Mouse (Mus musculus) kidney, adult 2 months (tissue): Measurements from ENCODE around the gene Znrf1. TPM values are rescaled to one million over a fixed set of nuclear protein-coding genes. Genes with fewer than 3 reads are reported as not detected.

ENCODE experiments used
- DNase-seq: peaks from one replicate; pipeline ENCODE4 v3.0.0; 2021
- H3K27ac ChIP-seq: fragments of 200-500 bp; 2 replicates; pipeline ENCODE4 v1.5.1; 2012; ENCODE audit warnings: low read depth, low read length, control low read depth, inconsistent platforms; ENCODE audit not compliant: insufficient read depth
- H3K27me3 ChIP-seq: fragments of 200-500 bp; replicated peaks from 2 replicates; pipeline ENCODE4 v1.6.1; 2012; ENCODE audit warnings: mild to moderate bottlenecking, moderate library complexity, low read length, inconsistent platforms; ENCODE audit not compliant: control insufficient read depth, insufficient read depth
- H3K36me3 ChIP-seq: fragments of 200-500 bp; 2 replicates; pipeline ENCODE4 v1.6.1; 2012; ENCODE audit warnings: mild to moderate bottlenecking, moderate library complexity, low read length, inconsistent platforms; ENCODE audit not compliant: control insufficient read depth, insufficient read depth
- H3K4me1 ChIP-seq: fragments of 200-500 bp; 2 replicates; pipeline ENCODE4 v1.6.1; 2011; ENCODE audit warnings: low read length; ENCODE audit not compliant: control insufficient read depth, insufficient read depth
- H3K4me3 ChIP-seq: fragments of 200-500 bp; 2 replicates; pipeline ENCODE4 v1.5.1; 2011; ENCODE audit warnings: mild to moderate bottlenecking, low read depth, low read length, control low read depth; ENCODE audit not compliant: insufficient read depth
- CTCF ChIP-seq: fragments of 200-500 bp; conservative IDR thresholded peaks from 2 replicates; pipeline ENCODE4 v1.5.1; 2011; ENCODE audit warnings: low read depth, mild to moderate bottlenecking, control low read depth, low read length, moderate library complexity, mixed read lengths; ENCODE audit not compliant: insufficient read depth, insufficient read length
- POLR2A ChIP-seq: fragments of 200-500 bp; IDR thresholded peaks from one replicate; pipeline ENCODE4 v1.6.1; 2011; ENCODE audit warnings: low read depth, low read length, control low read depth
- WGBS: fragments of 180-500 bp; shearing (Covaris S2); methylation state at CpG from one replicate; pipeline ENCODE4 v1.1.7; 2018; 5-methylcytosine and 5-hydroxymethylcytosine counted together
- polyA plus RNA-seq: library from polyadenylated mRNA; depleted of rRNA; stranded (reverse); fragments of >200 nt; gene quantifications from 2 replicates; pipeline ENCODE4 v1.2.3, GENCODE M21; 2012

Gene Znrf1
- polyA plus RNA-seq, 1 experiment: 39.7 TPM

- no peak for DNase-seq
- Histone ChIP-seq H3K27ac (no peak overlapping the region), H3K4me1 (peaks cover 13% of the 10 kb centered on the region; the same call in 1 of the 2 replicates), H3K4me3 (no peak overlapping the region), H3K36me3 (no peaks in the 10 kb centered on the region), H3K27me3 (no peaks in the 10 kb centered on the region)
- no peak for TF ChIP-seq CTCF
- no peak for TF ChIP-seq POLR2A
- WGBS: 77% methylated on average over 3 of the region's 3 CpGs
These were observed 32.1 kb downstream of the Znrf1 start for GRCm38 (mm10) chr8:111568029-111568428.

- H3K36me3 ChIP-seq: no peaks in the 10 kb centered on the region
- peaks cover 13% of the 10 kb centered on the region; the same call in 1 of the 2 replicates for H3K4me1 ChIP-seq
- H3K4me3 ChIP-seq: no peak overlapping the region
- TF ChIP-seq CTCF: no peak
- no peak for TF ChIP-seq POLR2A
- no peak for DNase-seq
- no peaks in the 10 kb centered on the region for H3K27me3 ChIP-seq
- no peak overlapping the region for H3K27ac ChIP-seq
- WGBS: 80% methylated on average over 4 of the region's 4 CpGs
These were observed 34.0 kb downstream of the Znrf1 start for GRCm38 (mm10) chr8:111569926-111570325.

- H3K36me3 ChIP-seq: no peaks in the 10 kb centered on the region
- TF ChIP-seq CTCF (no peak), POLR2A (no peak)
- DNase-seq: no peak
- H3K4me3 ChIP-seq: no peak overlapping the region
- peaks cover 13% of the 10 kb centered on the region; the same call in 1 of the 2 replicates for H3K4me1 ChIP-seq
- WGBS: 73% methylated on average over 2 of the region's 2 CpGs
- no peaks in the 10 kb centered on the region for H3K27me3 ChIP-seq
- no peak overlapping the region for H3K27ac ChIP-seq
These were observed 34.5 kb downstream of the Znrf1 start for GRCm38 (mm10) chr8:111570432-111570831.

- Histone ChIP-seq H3K36me3 (no peaks in the 10 kb centered on the region), H3K27ac (peak overlapping the region; percentile 50; the same call in 1 of the 2 replicates), H3K4me1 (peaks cover 13% of the 10 kb centered on the region; the same call in 1 of the 2 replicates), H3K4me3 (no peak overlapping the region), H3K27me3 (no peaks in the 10 kb centered on the region)
- TF ChIP-seq POLR2A: no peak
- TF ChIP-seq CTCF: no peak
- DNase-seq: no peak
- WGBS: 76% methylated on average over 10 of the region's 10 CpGs
These were observed 35.8 kb downstream of the Znrf1 start for GRCm38 (mm10) chr8:111571661-111572060.

- Histone ChIP-seq H3K27ac (peak overlapping the region; percentile 59; the same call in 1 of the 2 replicates), H3K4me3 (no peak overlapping the region), H3K27me3 (no peaks in the 10 kb centered on the region), H3K36me3 (no peaks in the 10 kb centered on the region), H3K4me1 (peaks cover 13% of the 10 kb centered on the region; the same call in 1 of the 2 replicates)
- TF ChIP-seq CTCF (no peak), POLR2A (no peak)
- DNase-seq: peak; percentile 38
- 57% methylated on average over 2 of the region's 2 CpGs for whole genome bisulfite sequencing
These were observed 36.5 kb downstream of the Znrf1 start for GRCm38 (mm10) chr8:111572431-111572830.

- Histone ChIP-seq H3K27ac (no peak overlapping the region), H3K4me1 (peaks cover 13% of the 10 kb centered on the region; the same call in 1 of the 2 replicates), H3K36me3 (no peaks in the 10 kb centered on the region), H3K27me3 (no peaks in the 10 kb centered on the region), H3K4me3 (no peak overlapping the region)
- TF ChIP-seq CTCF (no peak), POLR2A (no peak)
- no peak for DNase-seq
- WGBS: 73% methylated on average over 8 of the region's 8 CpGs
These were observed 37.7 kb downstream of the Znrf1 start for GRCm38 (mm10) chr8:111573583-111573982.

- 84% methylated on average over 2 of the region's 2 CpGs for WGBS
- H3K27me3 ChIP-seq: no peaks in the 10 kb centered on the region
- peaks cover 13% of the 10 kb centered on the region; the same call in 1 of the 2 replicates for H3K4me1 ChIP-seq
- no peak overlapping the region for H3K27ac ChIP-seq
- no peak for DNase-seq
- no peak overlapping the region for H3K4me3 ChIP-seq
- TF ChIP-seq CTCF (no peak), POLR2A (no peak)
- H3K36me3 ChIP-seq: no peaks in the 10 kb centered on the region
These were observed 38.1 kb downstream of the Znrf1 start for GRCm38 (mm10) chr8:111574016-111574415.
